Mouse (Mus musculus) brain, embryonic 14.5 days (tissue): ENCODE data around the gene Spata3.

Experiments
- CTCF ChIP-seq: fragments of 200-500 bp; IDR thresholded peaks from 2 replicates; pipeline ENCODE4 v1.5.1; 2012; ENCODE audit warnings: inconsistent platforms, mild to moderate bottlenecking, moderate library complexity, borderline replicate concordance; ENCODE audit not compliant: insufficient read depth, insufficient read length; ENCODE audit errors: extremely low read depth
- POLR2A ChIP-seq: fragments of 200-500 bp; IDR thresholded peaks from 2 replicates; pipeline ENCODE4 v1.6.1; 2012; ENCODE audit warnings: mild to moderate bottlenecking, inconsistent platforms, borderline replicate concordance; ENCODE audit not compliant: poor library complexity, insufficient read depth, insufficient read length, severe bottlenecking; ENCODE audit errors: extremely low read depth

GRCm38 (mm10) chr1:86038191-86038951, 21.8 kb downstream of the Spata3 start:
- TF ChIP-seq CTCF, result no peak
- TF ChIP-seq POLR2A, result no peak
